Mouse (Mus musculus): ENCODE measurements around the gene Dyrk3.
"Not testable (repeated sequence)": the region's sequence is repeated elsewhere in the genome, so short reads cannot be mapped to it uniquely, and the experiment has no call there.

Gene Dyrk3

DNA sequence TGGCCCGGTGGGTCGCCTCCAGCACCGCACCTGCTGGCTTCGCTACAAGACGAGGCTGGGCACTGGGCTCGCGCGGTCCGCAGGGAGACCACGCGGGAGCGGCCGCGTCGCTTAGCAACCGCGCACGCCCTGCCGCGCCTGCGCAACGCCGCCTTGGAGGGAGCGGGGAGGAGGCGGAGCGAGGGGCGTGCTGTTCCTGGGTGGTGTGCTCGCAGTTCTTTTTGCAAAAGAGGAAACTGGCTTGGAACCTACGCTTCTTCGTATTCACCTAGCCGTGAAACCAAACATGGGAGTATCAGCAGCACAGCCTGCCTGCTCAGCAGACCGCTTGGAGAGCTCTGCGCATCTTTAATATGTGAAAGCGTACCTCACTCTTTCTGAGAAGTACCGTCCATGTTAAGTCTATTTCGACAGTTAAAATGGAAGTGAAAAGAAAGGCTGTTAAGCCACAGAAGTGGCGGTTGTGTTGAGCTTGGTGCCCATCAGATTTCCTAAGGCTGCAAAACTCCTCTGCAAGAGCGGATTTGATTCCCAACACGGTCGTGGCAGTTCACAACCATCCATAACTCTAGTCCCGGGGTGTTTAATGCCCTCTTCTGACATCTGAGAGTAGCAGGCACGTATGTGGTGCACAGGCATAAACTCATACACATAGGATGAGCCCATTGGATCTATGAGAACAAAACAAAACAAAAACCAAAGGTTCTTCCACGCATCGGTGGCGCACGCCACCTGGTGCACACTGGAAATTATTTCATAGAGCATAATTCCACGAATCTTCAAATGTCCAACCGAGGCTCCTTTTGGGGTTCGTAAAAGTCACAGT, at the start of gene Dyrk3:
Gene Dyrk3 (minus strand): TSS at position 150 of the 826 bp plus-strand sequence.
- peak; percentile 89 for DNase-seq (ENCODE audit: low spot score in 2 of 2)

DNA sequence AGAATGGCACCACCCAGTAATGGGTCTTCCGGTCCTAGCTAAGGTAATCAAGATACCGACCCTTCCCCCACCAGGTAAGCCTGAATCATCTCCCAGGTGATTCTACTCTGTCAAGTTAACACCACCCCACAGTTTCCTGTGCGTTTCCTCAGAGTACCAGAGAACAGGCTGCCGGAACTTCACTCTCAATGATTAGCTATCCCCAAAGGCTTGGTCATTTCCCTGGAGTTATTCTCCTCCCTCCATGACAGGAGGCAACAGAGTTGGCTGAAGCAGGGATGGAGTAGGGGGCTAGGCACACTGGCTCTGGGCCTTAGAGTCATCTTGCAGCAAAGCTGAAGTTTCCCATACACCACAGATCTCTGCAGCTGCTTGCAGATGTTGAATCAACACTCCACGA, 49.7 kb upstream of the Dyrk3 start:
- DNase-seq (ENCODE audit: low spot score in 2 of 2), result no peak

DNA sequence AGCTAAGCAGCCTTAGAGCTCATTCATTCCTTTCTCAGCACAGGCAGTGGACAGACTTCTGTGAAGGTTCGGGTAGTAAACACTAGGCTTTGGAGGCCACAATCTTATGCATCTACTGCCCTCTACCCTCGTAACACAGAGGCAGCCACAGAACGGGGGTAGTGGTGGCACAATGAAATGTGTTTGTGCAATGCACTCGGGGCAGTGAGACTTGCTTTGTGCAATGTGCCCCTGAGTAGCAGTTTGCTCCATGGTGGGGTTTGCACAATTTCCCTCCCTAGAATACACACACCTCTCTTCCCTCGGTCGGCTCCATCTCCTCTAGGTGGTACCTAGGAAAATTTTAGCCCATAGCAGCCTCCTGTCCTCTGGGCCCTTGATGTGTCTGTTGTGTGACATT, 48.9 kb upstream of the Dyrk3 start:
- DNase-seq (ENCODE audit: low spot score in 2 of 2), result no peak

DNA sequence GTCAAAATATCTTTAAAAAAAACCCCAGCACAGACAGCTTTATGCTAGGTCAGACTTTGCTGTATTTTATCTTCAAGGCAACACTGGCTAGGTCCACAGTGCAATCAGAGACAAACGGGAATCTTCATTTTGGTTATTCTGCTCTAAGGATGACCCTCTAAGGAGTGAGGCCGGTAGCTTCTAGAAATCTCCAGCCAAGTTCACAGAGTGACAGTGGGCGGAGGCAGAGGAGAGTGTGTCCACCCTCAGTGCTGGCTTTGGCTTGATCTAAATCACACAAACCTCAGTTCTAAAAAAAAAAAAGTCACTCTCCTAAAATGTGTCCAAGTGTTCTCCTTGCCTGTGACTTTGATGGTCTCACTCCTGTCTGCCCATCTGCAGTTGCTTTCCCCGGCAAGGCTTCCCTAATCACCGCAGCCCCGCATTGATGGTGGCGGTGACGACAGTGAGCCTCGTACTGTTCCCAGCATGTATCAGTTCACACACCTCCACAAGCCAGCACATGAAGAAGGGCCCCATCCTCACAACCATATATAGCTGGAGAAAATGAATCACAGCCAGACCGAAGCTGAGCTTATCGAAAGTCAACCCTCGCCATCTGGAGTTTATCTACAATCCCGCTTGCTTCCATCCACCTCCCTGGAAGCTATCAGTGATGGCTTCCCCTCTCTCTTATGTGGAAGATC, 47.8 kb upstream of the Dyrk3 start:
- DNase-seq (ENCODE audit: low spot score in 2 of 2), result peak; percentile 58 to 65

DNA sequence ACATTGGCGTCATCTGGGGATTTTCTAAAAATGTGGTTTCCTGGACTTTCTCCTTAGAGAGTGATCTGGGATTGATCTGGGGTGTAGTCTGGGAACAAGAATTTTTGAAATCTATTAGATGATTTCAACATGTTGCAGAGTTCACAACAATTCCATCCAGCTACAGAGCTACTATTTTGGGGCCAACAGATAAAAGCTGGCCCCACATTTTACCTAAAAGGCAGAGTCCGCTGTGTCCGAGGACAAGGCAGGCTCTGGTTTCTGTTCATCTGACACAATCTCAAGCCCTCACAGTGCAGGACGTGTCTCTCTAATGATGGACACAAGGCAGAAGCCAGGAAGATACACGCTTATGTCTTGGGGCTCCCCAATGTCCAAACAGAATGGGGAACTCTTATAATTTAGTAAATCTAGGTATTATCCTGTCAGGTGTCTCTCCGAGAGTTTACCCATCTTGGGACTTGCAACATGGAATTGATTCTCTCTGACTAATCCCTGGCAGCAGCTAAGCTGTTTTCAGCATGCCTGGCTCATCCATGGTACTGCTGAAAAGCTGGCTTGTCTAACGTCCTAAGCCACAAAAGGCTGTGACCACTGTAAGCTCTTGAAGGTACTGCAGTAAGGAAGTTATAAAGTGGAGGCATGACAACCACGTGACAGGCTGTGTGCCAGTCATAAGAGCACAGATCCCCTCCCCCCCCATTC, 47.0 kb upstream of the Dyrk3 start:
- DNase-seq (ENCODE audit: low spot score in 2 of 2), result no peak

DNA sequence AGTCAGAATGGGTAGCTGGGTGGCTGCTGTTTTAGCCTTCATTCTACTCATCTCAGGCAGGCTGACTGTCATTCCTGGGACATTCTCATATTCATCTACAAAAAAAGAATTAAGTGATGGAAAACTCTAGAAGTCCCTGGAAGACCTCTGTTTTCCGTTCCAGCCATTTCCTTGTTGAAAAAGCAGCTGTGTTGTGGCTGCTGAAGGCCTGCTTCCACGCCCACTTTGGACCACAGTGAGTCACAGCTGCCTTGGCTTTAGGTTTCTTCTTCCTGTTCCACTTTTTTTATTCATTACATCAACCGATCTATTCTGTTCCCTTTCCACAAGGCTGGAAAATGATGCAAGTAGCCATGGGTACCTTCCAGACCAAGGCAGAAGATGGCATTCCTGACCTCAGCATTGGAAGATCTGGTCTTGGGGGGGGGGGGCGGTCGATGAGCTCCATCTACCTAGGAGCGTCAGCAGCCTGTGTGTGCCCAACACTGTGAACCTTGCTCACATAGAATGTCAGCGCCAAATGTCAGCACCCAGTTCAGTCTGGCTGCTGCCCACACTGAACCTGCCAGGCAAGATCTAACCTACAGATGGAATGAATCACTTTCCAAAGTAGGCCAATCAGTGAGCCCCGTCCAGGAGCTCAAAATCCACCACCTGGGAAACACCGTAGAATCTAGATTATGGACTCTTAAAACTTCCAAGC, 46.3 kb upstream of the Dyrk3 start:
- DNase-seq (ENCODE audit: low spot score in 2 of 2), result peak in 1 of 2 experiments; percentile 46

DNA sequence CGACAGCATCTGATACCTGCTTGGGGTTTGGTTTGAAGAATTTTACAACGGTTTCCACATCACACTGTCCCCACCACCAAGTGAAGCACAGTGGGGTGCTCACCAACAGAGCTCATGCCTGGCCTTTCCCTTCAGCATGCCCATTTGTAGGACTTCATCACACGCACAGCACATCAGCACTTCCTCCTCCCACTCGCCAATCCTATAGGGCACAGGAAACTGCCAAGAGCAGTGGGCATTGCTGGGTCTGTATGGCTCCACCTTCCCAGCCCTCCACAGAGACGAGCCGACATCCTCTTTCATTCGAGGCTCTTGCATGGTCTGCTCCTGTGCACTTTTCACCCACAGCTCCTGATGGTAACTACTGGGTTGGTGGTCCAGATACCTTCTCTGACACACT, 45.1 kb upstream of the Dyrk3 start:
- DNase-seq (ENCODE audit: low spot score in 2 of 2), result no peak

DNA sequence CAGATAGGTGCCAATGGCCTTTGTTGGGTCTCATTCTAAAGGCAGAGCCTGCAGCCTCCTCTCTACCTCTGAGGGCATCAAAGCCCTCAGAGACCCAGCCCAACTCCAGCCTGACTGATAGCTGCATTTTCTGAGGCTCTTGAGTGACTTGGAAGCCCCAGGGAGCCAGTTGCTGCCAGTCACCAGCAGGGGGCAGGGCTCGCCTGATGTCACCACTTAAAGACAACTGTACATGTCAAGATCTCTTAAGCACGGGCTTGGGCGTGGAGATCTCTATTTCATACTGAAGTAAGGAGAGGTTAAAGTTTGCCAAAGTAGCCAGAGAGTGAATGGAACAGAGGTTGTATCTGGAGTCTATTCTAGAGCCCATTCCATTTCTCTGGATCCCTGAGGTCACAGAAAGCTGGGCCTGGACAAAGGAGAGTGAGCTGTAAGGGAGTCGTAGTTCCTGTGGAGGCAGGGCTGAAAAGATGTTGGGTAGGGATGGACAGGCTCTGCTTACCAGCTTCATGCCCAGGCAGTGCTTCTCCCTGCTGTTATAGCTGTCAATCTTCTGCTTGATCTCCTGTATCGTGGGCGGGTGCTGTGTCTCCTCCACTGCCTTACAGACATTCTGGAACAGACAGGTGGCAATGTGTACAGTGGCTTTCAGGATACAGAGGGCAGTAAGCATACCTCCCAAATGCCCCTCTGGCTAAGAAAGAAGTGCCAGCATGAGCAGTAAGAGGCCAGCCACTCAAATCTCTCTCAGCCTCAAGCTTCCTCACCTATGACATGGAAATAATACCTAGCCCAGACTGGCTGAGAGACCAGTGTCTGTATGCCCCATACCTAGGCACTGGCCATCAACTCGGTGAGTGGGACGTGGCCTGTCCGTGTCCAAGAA, 43.7 kb upstream of the Dyrk3 start:
- peak; percentile 81 for DNase-seq (ENCODE audit: low spot score in 2 of 2)

DNA sequence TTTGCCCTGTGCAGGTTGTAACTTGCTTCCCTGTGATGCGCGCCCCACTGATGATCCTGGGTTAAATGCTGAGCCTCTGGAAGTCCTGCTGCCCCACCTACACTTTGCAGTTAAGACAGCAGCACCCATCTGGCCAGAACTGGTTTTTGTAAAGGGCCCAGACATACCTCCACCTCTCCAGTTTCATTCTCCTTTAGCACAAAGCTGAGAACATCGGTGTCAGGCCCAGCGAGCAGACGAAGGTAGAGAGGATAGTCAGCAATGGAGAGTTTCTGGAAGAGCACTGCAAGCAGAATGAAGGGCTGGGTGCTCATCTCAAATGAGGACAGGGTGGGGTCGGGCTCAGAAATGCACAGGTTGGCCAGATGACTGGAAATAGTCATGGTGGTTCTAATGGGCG, 42.2 kb upstream of the Dyrk3 start:
- no peak for DNase-seq (ENCODE audit: low spot score in 2 of 2)

DNA sequence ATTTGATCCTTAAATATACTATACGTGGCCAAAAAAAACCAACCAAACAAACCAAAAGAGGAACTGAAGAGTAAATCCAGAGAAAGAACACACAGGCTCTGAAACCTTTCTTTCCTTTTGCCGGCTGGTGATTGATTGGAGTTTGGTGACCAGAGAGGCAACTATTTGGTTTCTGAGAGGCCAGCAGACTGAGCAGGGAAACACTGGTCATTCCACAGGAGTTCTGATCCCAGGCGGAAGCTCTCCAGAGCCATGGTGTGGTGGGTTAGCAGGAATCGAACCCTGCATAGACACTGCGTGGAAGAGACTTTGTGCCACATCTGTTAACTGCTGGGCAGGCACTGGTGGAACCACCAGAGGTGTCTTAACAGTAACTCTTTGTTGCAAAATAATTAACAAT, 39.9 kb upstream of the Dyrk3 start:
- no peak for DNase-seq (ENCODE audit: low spot score in 2 of 2)

DNA sequence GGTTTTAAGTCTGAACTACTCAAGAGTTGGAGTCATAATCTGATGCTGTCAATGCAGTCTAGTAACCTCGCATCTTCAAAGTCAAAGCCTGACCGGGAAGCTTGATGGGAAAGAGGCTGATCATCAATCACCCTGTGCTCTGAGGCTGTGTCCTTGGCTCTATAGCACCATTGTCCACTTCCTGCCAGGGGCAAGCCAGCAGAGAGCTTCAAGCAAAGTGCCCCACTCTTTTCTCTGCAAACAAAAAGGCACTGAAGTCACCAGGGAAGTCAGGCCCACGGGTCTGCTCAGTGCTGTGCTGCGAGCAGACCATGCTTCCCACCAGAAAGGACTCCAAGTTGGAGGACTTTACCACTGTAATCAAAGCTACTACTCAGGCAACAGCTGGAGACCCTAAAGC, 39.1 kb upstream of the Dyrk3 start:
- no peak for DNase-seq (ENCODE audit: low spot score in 2 of 2)

DNA sequence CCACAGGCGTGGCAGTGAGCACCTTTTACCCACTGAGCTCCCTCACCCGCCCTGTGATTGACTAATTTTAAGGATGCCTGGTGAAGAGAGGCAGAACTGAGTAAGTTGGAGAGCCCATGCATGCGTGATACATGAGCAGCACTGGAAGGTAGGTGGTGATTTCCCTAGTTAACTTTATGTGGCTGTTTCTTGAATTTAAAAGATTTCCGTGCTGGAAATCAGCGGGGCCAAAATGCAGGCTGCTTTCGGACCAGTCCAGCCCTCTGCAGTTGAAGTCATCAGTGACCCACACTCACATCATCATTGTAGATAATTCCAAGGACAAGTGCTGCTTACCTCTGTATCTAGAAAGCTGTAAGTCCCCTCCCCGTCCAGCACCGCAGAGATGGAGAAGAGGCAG, 37.7 kb upstream of the Dyrk3 start:
- no peak for DNase-seq (ENCODE audit: low spot score in 2 of 2)

DNA sequence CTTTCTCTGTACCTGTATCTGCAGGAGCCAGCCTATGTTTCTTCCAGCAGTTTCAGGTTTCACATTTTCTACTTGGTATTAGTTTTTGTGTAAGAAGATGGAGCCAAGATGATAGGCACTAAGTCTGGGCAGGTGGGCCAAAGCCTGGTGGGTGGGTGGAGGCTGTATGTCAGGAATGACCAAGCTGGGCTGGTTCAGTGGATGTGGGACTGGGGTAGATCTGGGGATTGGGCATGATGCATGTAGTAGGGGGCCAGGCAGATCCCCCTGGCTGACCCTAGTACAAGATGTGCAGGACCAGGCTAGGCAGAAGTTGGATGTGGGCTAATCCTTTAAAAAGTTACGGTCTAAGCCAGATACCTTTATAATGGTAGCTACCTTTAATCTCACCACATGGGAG, 37.0 kb upstream of the Dyrk3 start:
- DNase-seq (ENCODE audit: low spot score in 2 of 2), result no peak

DNA sequence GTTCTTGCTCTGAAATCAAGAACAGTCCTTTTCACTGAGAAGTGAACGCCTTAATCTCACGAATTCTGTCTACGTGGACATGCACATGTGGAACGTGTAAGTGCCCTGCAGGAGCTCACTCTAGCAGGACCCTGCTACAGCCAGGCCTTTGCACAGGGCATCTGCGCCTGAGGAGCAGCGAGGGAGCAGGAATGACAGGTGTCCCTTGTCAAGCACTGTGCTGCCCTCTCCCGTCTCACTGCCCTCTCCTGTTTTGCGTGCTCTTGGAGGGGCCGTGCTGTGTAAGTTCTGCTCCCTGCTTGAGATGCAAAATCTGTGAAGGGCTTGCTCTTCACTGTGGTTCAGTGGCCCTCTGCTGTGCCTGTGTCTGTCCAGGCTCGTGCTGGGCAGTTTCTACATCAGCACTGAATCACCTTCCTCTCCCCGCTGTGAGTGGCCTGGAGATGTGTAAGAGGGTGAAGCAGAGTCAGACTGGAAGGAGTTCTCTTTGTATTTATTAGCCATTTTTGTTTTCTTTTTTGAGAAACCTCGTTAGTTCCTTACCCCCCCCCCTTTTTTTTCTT, 36.2 kb upstream of the Dyrk3 start:
- no peak for DNase-seq (ENCODE audit: low spot score in 2 of 2)

DNA sequence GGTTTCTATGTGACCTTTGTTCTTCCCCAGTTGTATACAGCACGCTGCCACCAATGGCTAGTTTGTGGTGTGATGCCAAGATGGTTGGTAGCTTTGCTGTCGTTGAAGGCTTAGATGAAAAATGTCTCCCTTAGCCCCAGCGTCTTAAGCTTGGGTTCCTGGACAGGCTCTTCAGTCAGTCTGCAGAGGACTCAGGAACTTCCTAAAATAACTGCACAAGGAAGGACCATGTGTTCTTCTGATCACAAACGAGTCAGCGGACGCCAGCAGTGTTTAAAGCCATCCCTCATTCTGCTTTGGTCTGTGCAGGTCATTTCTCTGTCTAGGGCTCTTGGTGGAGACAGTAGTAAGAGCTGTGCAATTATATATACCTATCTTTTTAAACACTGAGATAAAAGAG, 35.7 kb upstream of the Dyrk3 start:
- DNase-seq (ENCODE audit: low spot score in 2 of 2), result no peak

DNA sequence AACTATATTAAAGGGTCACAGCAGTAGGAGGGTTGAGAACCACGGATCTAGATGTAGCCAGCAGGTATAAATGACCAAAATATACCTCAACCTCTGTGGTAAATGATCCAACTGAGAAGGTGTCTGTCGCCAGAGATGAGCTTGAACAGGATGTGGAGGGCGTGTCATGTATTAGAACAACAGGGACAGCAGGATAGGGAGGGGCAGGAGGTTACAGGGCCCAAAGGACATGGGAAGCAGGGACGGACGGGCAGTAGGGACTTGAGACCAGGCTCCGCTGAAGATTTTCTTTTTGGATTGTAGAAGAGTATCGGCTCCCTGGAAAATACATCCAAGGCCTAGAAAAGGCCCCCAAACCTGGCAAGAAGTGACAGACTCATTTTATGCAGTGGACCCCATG, 34.9 kb upstream of the Dyrk3 start:
- DNase-seq (ENCODE audit: low spot score in 2 of 2), result no peak

DNA sequence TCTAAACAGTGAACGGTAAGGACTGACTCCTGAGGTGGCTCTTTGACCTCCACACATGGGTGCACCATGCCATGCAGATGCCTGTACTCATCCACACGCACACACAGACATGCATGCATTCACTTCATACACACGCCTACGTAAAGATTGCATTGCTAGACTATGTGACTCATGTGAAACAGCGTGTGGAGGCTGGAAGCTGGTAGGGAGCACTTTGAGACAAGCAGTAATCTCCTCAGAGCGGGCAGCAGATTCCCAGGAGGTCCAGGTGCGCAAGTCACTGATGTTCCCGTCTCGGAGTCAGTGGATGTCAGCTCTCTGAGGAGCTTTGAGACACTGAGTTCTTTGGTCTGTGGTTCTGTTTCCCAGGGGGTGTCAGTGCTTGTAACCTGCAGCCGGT, 29.5 kb upstream of the Dyrk3 start:
- peak; percentile 46 to 62 for DNase-seq (ENCODE audit: low spot score in 2 of 2)

DNA sequence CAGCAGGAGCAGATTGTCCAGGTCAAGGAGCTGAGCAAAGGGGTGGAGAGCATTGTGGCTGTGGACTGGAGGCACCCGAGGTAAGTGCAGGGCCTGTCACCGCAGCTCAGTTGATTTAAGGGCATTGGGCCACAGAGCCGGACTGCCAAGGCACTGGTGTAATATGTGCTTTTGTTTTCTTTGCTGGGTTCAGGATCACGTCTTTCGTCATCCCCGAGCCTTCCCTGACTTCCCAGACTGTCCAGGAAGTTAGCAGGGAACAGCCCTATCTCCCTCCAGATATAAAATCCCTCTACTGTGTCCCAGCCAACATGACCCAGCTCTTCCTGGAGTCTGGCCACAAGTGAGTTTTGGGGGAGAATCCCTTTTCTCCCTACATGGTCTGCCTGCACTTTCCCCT, 26.3 kb upstream of the Dyrk3 start:
- no peak for DNase-seq (ENCODE audit: low spot score in 2 of 2)

DNA sequence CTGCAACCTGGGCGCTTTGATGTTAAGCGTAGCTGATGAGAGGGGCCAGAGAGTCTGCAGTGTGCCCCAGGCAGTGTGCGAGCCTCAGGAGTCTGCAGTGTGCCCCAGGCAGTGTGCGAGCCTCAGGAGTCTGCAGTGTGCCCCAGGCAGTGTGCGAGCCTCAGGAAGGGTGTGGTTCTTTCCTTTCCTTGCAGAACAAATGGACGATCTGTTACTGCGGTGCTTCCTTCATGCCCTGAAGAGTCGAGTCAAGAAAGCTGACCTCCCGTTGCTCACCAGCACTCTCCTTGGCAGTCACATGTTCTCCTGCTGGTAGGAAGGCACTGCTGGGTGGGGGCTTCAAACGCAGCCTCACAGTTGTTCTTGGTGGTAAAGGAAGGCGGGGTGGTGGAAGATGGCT, 23.0 kb upstream of the Dyrk3 start:
- DNase-seq (ENCODE audit: low spot score in 2 of 2), result no peak

DNA sequence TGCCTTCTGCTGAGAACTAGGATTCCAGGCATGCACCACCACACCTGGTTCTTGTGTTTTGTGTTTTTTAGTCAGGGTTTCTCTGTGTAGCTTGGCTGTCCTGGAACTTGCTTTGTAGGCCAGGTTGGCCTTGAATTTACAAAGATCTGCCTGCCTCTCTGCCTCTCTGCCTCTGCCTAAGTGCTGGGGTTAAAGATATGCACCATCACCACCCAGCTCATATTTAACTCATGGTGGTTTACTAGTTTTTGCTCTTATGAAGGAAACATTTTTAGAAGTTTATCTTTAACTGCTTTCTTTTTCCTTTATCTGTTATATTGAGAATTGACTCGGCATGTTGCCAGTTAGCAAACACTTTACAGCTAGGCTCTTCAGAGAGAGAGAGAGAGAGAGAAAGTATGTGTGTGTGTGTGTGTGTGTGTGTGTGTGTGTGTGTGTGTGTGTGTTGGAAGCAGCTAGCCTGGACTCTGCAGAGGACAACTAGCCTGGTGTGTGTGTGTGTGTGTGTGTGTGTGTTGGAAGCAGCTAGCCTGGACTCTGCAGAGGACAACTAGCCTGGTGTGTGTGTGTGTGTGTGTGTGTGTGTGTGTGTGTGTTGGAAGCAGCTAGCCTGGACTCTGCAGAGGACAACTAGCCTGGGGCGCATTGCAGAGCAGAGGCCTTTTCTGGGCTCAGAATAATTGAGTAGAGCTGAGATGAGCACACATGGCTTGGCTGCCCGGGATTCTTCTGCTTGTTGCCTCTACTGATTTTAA, 21.6 kb upstream of the Dyrk3 start:
- not testable (repeated sequence) for DNase-seq (ENCODE audit: low spot score in 2 of 2)
